8 mouse cellular contexts compared by ENCODE assay signal in genomic region chr4:135219652-135220051, GRCm38 (mm10). TPM values are rescaled to one million over a fixed set of nuclear protein-coding genes. Genes with fewer than 3 reads are reported as not detected.
DNase-seq lines count a peak whose midpoint lies in the region; ATAC-seq and TF ChIP-seq lines count a peak whose summit lies in the region.

No protein-coding gene starts in this region.

- H3K4me2 ChIP-seq in heart, embryonic 14.5 days (ENCODE audit: low read length) = no peak overlapping the region
- H3K4me2 ChIP-seq in liver, postnatal 0 days (ENCODE audit: low read depth, low read length) = no peak overlapping the region

- no peak overlapping the region for H3K9ac ChIP-seq in heart, embryonic 14.5 days (ENCODE audit: low read length)
- no peak overlapping the region for H3K9ac ChIP-seq in liver, postnatal 0 days (replicated peaks)

- no peak overlapping the region for H3K27ac ChIP-seq in heart, embryonic 14.5 days (replicated peaks in 1 of 2; ENCODE audit: control insufficient read depth in 1 of 2, insufficient read depth in 1 of 2, low read depth in 2 of 2, low read length in 2 of 2)
- no peak overlapping the region for H3K27ac ChIP-seq in liver, postnatal 0 days (ENCODE audit: low read depth)

- 49% methylated on average over 4 of the region's 4 CpGs for WGBS in heart, embryonic 14.5 days
- 40% methylated on average over 4 of the region's 4 CpGs for WGBS in large intestine, adult 2 months
- WGBS in liver, postnatal 0 days (ENCODE audit: insufficient replicate concordance) = 43% methylated on average over 4 of the region's 4 CpGs

- no peak for TF ChIP-seq EP300 in liver, postnatal 0 days (IDR thresholded peaks at IDR 0.05; ENCODE audit: low read depth)

- no peak overlapping the region for H3K4me3 ChIP-seq in heart, embryonic 14.5 days (ENCODE audit: control insufficient read depth in 1 of 2, insufficient read depth in 1 of 2, low read depth in 1 of 2, low read length in 2 of 2)
- no peak overlapping the region for H3K4me3 ChIP-seq in liver, postnatal 0 days (ENCODE audit: low read depth, low read length)

- peak; percentile 65 for DNase-seq in adipocyte (ENCODE audit: low spot score)
- peak; percentile 84 for DNase-seq in embryo, embryonic 10 days (ENCODE audit: low spot score)
- DNase-seq in large intestine, adult 2 months (ENCODE audit: low read depth, low spot score) = peak; percentile 44
- DNase-seq in liver, postnatal 0 days = peak; percentile 86
- DNase-seq in retina, postnatal 7 days (ENCODE audit: low read depth, low spot score) = peak; percentile 65
- DNase-seq in thymus, postnatal 4 days = peak; percentile 93

- H3K36me3 ChIP-seq in heart, embryonic 14.5 days (ENCODE audit: control insufficient read depth, insufficient read depth, low read length) = peaks cover 97% of the 10 kb centered on the region
- peaks cover 75% of the 10 kb centered on the region for H3K36me3 ChIP-seq in liver, postnatal 0 days (replicated peaks; ENCODE audit: insufficient read depth, low read length)

- H3K27me3 ChIP-seq in heart, embryonic 14.5 days (ENCODE audit: control insufficient read depth, insufficient read depth, low read length) = no peaks in the 10 kb centered on the region
- H3K27me3 ChIP-seq in liver, postnatal 0 days (ENCODE audit: insufficient read depth, low read length) = no peaks in the 10 kb centered on the region

- peak; percentile 89 for TF ChIP-seq CTCF in liver, postnatal 0 days (IDR thresholded peaks at IDR 0.05; ENCODE audit: low read depth)

- ATAC-seq in CD4-positive, CD25-positive, alpha-beta regulatory T cell, adult 4 months = peak; percentile 68
- ATAC-seq in heart, embryonic 14.5 days (ENCODE audit: insufficient number of reproducible peaks, insufficient read depth, low FRiP score, low read depth) = 0 out of 2 replicates have a peak, but pooled peaks have one; percentile 26
- ATAC-seq in liver, postnatal 0 days = peak; percentile 44; the same call in 1 of the 2 replicates

- no peaks in the 10 kb centered on the region for H3K9me3 ChIP-seq in heart, embryonic 14.5 days (ENCODE audit: control insufficient read depth, low read length)
- no peaks in the 10 kb centered on the region for H3K9me3 ChIP-seq in liver, postnatal 0 days (ENCODE audit: low read length)

- H3K4me1 ChIP-seq in heart, embryonic 14.5 days (ENCODE audit: control insufficient read depth in 2 of 2, insufficient read depth in 2 of 2, low read length in 2 of 2) = peaks cover 5 to 24% of the 10 kb centered on the region in 2 experiments; a peak in 3 of 4 replicates
- no peaks in the 10 kb centered on the region for H3K4me1 ChIP-seq in liver, postnatal 0 days (ENCODE audit: insufficient read depth)

RNA-seq across cellular contexts. Expression of gene Clic4, which starts 53.0 kb away (rescaled TPM):
- 1 to 10 TPM; 7.0 to 8.0 TPM for polyA plus RNA-seq in CD4-positive, CD25-positive, alpha-beta regulatory T cell, adult 4 months (2017; shearing (Covaris generic))
- polyA plus RNA-seq in heart, embryonic 14.5 days (2014; fragmentation: Nextera tagmentation; extraction: Ambion mirVana) = 181 and 194 TPM in 2 replicates
- 25.3 and 33.8 TPM in 2 replicates for polyA plus RNA-seq in large intestine, adult 2 months (2012; rRNA removed)
- 52.2 and 64.6 TPM in 2 replicates for polyA plus RNA-seq in liver, postnatal 0 days (2015; fragmentation: Nextera tagmentation; extraction: Ambion mirVana)
